Mouse (Mus musculus): ENCODE results near the gene Pygm. TPM values are rescaled to one million over a fixed set of nuclear protein-coding genes. Genes with fewer than 3 reads are reported as not detected.

The Pygm gene
- polyA plus RNA-seq, 1 experiment from 2014 or later, result 225 TPM

GRCm38 (mm10) chr19:6386234-6386633, 2.0 kb downstream of the Pygm start:
- 62% methylated on average over 9 of the region's 9 CpGs for WGBS
- H3K36me3 ChIP-seq (ENCODE audit: control insufficient read depth, insufficient read depth, low read length), result peaks cover 51% of the 10 kb centered on the region
- peak overlapping the region in 1 of 2 experiments; percentile 94; a peak in 1 of 4 replicates for H3K27ac ChIP-seq (replicated peaks in 1 of 2; ENCODE audit: control insufficient read depth in 1 of 2, insufficient read depth in 1 of 2, low read depth in 2 of 2, low read length in 2 of 2)
- peak overlapping the region; percentile 48 to 49; a peak in 2 of 4 replicates for H3K4me3 ChIP-seq (ENCODE audit: control insufficient read depth in 1 of 2, insufficient read depth in 1 of 2, low read depth in 1 of 2, low read length in 2 of 2)
- H3K9me3 ChIP-seq (ENCODE audit: control insufficient read depth, low read length), result no peaks in the 10 kb centered on the region
- peaks cover 30 to 52% of the 10 kb centered on the region in 2 experiments for H3K4me1 ChIP-seq (ENCODE audit: control insufficient read depth in 2 of 2, insufficient read depth in 2 of 2, low read length in 2 of 2)
- no peaks in the 10 kb centered on the region for H3K27me3 ChIP-seq (ENCODE audit: control insufficient read depth, insufficient read depth, low read length)
- peak overlapping the region; percentile 80 for H3K9ac ChIP-seq (ENCODE audit: low read length)
- no peak for ATAC-seq (ENCODE audit: insufficient number of reproducible peaks, insufficient read depth, low FRiP score, low read depth)
- H3K4me2 ChIP-seq (ENCODE audit: low read length), result peak overlapping the region; percentile 83

- Histone ChIP-seq H3K27me3 (ENCODE audit: control insufficient read depth, insufficient read depth, low read length) (no peaks in the 10 kb centered on the region), H3K4me2 (ENCODE audit: low read length) (no peak overlapping the region), H3K9ac (ENCODE audit: low read length) (no peak overlapping the region), H3K4me3 (ENCODE audit: control insufficient read depth in 1 of 2, insufficient read depth in 1 of 2, low read depth in 1 of 2, low read length in 2 of 2) (no peak overlapping the region), H3K36me3 (ENCODE audit: control insufficient read depth, insufficient read depth, low read length) (peaks cover 68% of the 10 kb centered on the region), H3K4me1 (ENCODE audit: control insufficient read depth in 2 of 2, insufficient read depth in 2 of 2, low read length in 2 of 2) (peaks cover 26 to 44% of the 10 kb centered on the region in 2 experiments), H3K9me3 (ENCODE audit: control insufficient read depth, low read length) (no peaks in the 10 kb centered on the region), H3K27ac (replicated peaks in 1 of 2; ENCODE audit: control insufficient read depth in 1 of 2, insufficient read depth in 1 of 2, low read depth in 2 of 2, low read length in 2 of 2) (no peak overlapping the region)
- no peak for ATAC-seq (ENCODE audit: insufficient number of reproducible peaks, insufficient read depth, low FRiP score, low read depth)
- 72% methylated on average over 13 of the region's 13 CpGs for WGBS
Measured at GRCm38 (mm10) chr19:6388006-6388405, 3.8 kb downstream of the Pygm start.

DNA sequence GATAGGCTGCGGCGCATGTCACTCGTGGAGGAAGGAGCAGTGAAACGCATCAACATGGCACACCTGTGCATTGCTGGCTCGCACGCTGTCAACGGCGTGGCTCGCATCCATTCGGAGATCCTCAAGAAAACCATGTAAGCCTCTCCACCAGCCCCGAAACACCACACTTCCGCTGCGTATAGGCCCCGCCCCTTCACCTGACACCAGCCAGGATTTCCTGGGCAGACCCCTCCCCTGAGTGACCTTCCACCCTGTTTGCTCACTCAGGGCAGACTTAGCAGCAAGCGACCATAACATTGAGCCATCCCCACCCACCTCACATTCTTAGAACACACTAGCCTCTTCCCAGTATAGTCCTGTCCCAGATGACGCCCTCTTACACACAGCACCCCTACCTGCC, 5.6 kb downstream of the Pygm start:
- Histone ChIP-seq H3K4me2 (ENCODE audit: low read length) (peak overlapping the region; percentile 38), H3K9ac (ENCODE audit: low read length) (no peak overlapping the region; the same call in 1 of the 2 replicates), H3K4me1 (ENCODE audit: control insufficient read depth in 2 of 2, insufficient read depth in 2 of 2, low read length in 2 of 2) (peaks cover 11 to 27% of the 10 kb centered on the region in 2 experiments; a peak in 3 of 4 replicates), H3K36me3 (ENCODE audit: control insufficient read depth, insufficient read depth, low read length) (peaks cover 85% of the 10 kb centered on the region), H3K27me3 (ENCODE audit: control insufficient read depth, insufficient read depth, low read length) (no peaks in the 10 kb centered on the region), H3K9me3 (ENCODE audit: control insufficient read depth, low read length) (no peaks in the 10 kb centered on the region), H3K27ac (replicated peaks in 1 of 2; ENCODE audit: control insufficient read depth in 1 of 2, insufficient read depth in 1 of 2, low read depth in 2 of 2, low read length in 2 of 2) (no peak overlapping the region), H3K4me3 (ENCODE audit: control insufficient read depth in 1 of 2, insufficient read depth in 1 of 2, low read depth in 1 of 2, low read length in 2 of 2) (no peak overlapping the region)
- WGBS, result 35% methylated on average over 16 of the region's 16 CpGs
- no peak for ATAC-seq (ENCODE audit: insufficient number of reproducible peaks, insufficient read depth, low FRiP score, low read depth)

DNA sequence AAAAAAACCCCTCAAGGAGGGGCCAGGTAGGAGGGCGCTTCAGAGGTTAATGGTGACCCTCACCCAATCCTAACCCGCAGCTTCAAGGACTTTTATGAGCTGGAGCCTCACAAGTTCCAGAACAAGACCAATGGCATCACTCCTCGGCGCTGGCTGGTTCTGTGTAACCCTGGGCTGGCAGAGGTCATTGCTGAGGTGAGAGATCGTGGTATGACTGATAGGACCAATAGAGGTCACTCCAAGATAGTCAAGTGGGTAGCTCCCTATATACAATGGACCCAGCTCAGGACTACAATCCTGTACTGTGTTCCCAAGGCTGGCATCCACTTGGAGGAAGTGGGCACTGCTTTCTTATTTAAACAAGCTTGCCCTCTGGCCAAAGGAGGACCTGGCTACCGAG, 6.1 kb downstream of the Pygm start:
- Histone ChIP-seq H3K36me3 (ENCODE audit: control insufficient read depth, insufficient read depth, low read length) (peaks cover 85% of the 10 kb centered on the region), H3K4me3 (ENCODE audit: control insufficient read depth in 1 of 2, insufficient read depth in 1 of 2, low read depth in 1 of 2, low read length in 2 of 2) (no peak overlapping the region)

DNA sequence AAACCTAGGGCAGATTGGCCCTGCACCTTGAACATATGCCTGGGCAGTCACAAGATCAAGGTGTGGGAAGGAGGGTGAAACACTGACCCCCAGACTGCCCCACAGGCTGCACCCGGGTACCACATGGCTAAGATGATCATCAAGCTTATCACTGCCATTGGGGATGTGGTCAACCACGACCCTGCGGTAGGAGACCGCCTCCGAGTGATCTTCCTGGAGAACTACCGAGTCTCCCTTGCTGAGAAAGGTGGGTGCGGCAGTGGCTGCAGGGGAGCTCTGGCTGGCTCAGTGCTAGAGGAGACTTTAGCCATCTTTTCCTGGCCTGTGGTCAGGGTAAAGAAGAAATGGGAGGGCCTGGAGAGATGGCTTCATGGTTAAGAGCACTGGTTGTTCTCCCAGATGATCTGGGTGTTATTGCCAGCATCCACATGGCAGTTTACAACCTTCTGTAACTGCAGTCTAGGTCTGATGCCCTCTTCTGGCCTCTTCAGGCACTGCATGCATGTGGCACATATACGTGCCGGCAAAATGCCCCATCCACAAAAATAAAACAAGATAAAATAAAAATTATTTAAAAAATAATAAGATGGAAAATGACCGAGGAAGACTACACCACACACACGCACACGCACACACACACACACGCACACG, 8.7 kb downstream of the Pygm start:
- peaks cover 84% of the 10 kb centered on the region for H3K36me3 ChIP-seq (ENCODE audit: control insufficient read depth, insufficient read depth, low read length)
- no peak overlapping the region for H3K9ac ChIP-seq (ENCODE audit: low read length)
- no peak overlapping the region for H3K4me3 ChIP-seq (ENCODE audit: control insufficient read depth in 1 of 2, insufficient read depth in 1 of 2, low read depth in 1 of 2, low read length in 2 of 2)
- no peak for ATAC-seq (ENCODE audit: insufficient number of reproducible peaks, insufficient read depth, low FRiP score, low read depth)
- no peaks in the 10 kb centered on the region for H3K27me3 ChIP-seq (ENCODE audit: control insufficient read depth, insufficient read depth, low read length)
- no peaks in the 10 kb centered on the region for H3K9me3 ChIP-seq (ENCODE audit: control insufficient read depth, low read length)
- 89% methylated on average over 14 of the region's 14 CpGs for WGBS
- no peak overlapping the region for H3K4me2 ChIP-seq (ENCODE audit: low read length)
- 0 out of 4 replicates have a peak, but pooled peaks cover 0 to 8% of the 10 kb centered on the region in 2 experiments for H3K4me1 ChIP-seq (ENCODE audit: control insufficient read depth in 2 of 2, insufficient read depth in 2 of 2, low read length in 2 of 2)
- H3K27ac ChIP-seq (replicated peaks in 1 of 2; ENCODE audit: control insufficient read depth in 1 of 2, insufficient read depth in 1 of 2, low read depth in 2 of 2, low read length in 2 of 2), result no peak overlapping the region

More for the DNA sequence above, 6.1 kb downstream of the Pygm start:
- Histone ChIP-seq H3K4me1 (ENCODE audit: control insufficient read depth in 2 of 2, insufficient read depth in 2 of 2, low read length in 2 of 2) (peaks cover 11 to 23% of the 10 kb centered on the region in 2 experiments; a peak in 3 of 4 replicates), H3K27ac (replicated peaks in 1 of 2; ENCODE audit: control insufficient read depth in 1 of 2, insufficient read depth in 1 of 2, low read depth in 2 of 2, low read length in 2 of 2) (no peak overlapping the region), H3K4me2 (ENCODE audit: low read length) (no peak overlapping the region), H3K9me3 (ENCODE audit: control insufficient read depth, low read length) (no peaks in the 10 kb centered on the region), H3K9ac (ENCODE audit: low read length) (no peak overlapping the region), H3K27me3 (ENCODE audit: control insufficient read depth, insufficient read depth, low read length) (no peaks in the 10 kb centered on the region)
- 65% methylated on average over 6 of the region's 6 CpGs for WGBS
- ATAC-seq (ENCODE audit: insufficient number of reproducible peaks, insufficient read depth, low FRiP score, low read depth), result no peak

DNA sequence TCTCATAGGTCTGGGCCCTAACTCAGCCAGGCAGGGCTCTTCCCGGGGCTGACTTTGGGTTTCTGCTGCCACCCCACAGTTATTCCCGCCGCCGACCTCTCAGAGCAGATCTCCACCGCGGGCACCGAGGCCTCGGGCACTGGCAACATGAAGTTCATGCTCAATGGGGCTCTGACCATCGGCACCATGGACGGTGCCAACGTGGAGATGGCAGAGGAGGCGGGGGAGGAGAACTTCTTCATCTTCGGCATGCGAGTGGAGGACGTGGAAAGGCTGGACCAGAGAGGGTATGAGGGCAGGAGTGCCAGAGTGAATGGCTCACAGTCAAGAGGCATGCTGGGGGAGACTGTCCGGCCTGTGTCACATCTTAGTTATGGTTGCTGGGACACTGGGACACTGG, 9.4 kb downstream of the Pygm start:
- WGBS, result 87% methylated on average over 16 of the region's 16 CpGs
- no peak overlapping the region for H3K4me2 ChIP-seq (ENCODE audit: low read length)
- no peak overlapping the region for H3K4me3 ChIP-seq (ENCODE audit: control insufficient read depth in 1 of 2, insufficient read depth in 1 of 2, low read depth in 1 of 2, low read length in 2 of 2)
- no peak overlapping the region for H3K9ac ChIP-seq (ENCODE audit: low read length)
- no peaks in the 10 kb centered on the region for H3K27me3 ChIP-seq (ENCODE audit: control insufficient read depth, insufficient read depth, low read length)
- ATAC-seq (ENCODE audit: insufficient number of reproducible peaks, insufficient read depth, low FRiP score, low read depth), result no peak
- no peaks in the 10 kb centered on the region for H3K9me3 ChIP-seq (ENCODE audit: control insufficient read depth, low read length)
- H3K36me3 ChIP-seq (ENCODE audit: control insufficient read depth, insufficient read depth, low read length), result peaks cover 82% of the 10 kb centered on the region
- H3K27ac ChIP-seq (replicated peaks in 1 of 2; ENCODE audit: control insufficient read depth in 1 of 2, insufficient read depth in 1 of 2, low read depth in 2 of 2, low read length in 2 of 2), result no peak overlapping the region
- H3K4me1 ChIP-seq (ENCODE audit: control insufficient read depth in 2 of 2, insufficient read depth in 2 of 2, low read length in 2 of 2), result peaks cover under 1 to 12% of the 10 kb centered on the region in 2 experiments; a peak in 3 of 4 replicates

DNA sequence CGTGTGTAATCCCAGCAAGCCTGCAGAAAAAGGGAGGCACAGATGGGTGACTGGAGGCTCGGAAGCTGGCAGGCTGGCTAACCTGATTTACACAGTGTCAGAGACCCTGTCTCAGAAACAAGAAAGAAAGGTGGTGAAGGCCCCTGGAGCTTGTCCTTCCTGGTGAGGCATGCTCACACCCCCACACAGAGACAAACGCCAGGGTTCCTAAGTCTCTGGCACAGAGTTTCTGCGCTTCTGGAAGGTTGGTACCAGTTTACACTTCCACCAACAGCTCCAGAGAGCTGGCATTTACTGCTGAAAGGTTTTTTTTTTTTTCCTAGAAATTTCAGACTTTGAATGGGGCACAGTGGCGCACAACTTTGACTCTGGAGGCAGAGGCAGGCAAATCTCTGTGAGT, 12.0 kb downstream of the Pygm start:
- Histone ChIP-seq H3K27me3 (ENCODE audit: control insufficient read depth, insufficient read depth, low read length) (no peaks in the 10 kb centered on the region), H3K4me1 (ENCODE audit: control insufficient read depth in 2 of 2, insufficient read depth in 2 of 2, low read length in 2 of 2) (peaks cover 11 to 22% of the 10 kb centered on the region in 2 experiments; a peak in 3 of 4 replicates), H3K9ac (ENCODE audit: low read length) (no peak overlapping the region), H3K27ac (replicated peaks in 1 of 2; ENCODE audit: control insufficient read depth in 1 of 2, insufficient read depth in 1 of 2, low read depth in 2 of 2, low read length in 2 of 2) (no peak overlapping the region), H3K9me3 (ENCODE audit: control insufficient read depth, low read length) (no peaks in the 10 kb centered on the region), H3K4me2 (ENCODE audit: low read length) (no peak overlapping the region), H3K36me3 (ENCODE audit: control insufficient read depth, insufficient read depth, low read length) (peaks cover 56% of the 10 kb centered on the region), H3K4me3 (ENCODE audit: control insufficient read depth in 1 of 2, insufficient read depth in 1 of 2, low read depth in 1 of 2, low read length in 2 of 2) (no peak overlapping the region)
- ATAC-seq (ENCODE audit: insufficient number of reproducible peaks, insufficient read depth, low FRiP score, low read depth), result no peak
- WGBS, result 78% methylated on average over 5 of the region's 5 CpGs
